Mouse (Mus musculus) CD4-positive helper T cell, adult 2 months (primary cell): ENCODE data around the gene Olfr391-ps.

Experiments
- DNase-seq: peaks from one replicate; pipeline ENCODE4 v3.0.0-alpha.2; 2012; ENCODE audit warnings: low read depth, missing footprints, low spot score

Olfr391-ps gene

DNA sequence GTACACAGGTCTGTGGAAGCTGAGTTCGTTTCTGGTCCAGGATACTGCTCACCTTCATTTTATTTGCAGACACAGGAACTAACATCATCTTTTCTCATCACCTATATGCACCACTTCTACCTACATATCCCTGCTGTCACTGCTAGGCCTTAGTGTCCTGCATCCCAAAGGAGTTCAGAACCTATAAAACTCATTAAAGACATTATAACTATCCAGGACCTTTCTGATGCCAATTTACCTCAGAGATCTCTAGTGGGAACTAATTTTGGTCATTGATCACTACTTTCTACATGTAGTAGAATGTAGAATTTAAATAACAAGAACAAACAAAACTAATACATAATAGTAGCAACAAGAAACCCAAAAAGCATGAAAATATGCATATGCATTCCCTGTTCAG lies at the start of gene Olfr391-ps:
Gene Olfr391-ps (minus strand): TSS at position 101 of the 400 bp plus-strand sequence.
- no peak for DNase-seq

DNA sequence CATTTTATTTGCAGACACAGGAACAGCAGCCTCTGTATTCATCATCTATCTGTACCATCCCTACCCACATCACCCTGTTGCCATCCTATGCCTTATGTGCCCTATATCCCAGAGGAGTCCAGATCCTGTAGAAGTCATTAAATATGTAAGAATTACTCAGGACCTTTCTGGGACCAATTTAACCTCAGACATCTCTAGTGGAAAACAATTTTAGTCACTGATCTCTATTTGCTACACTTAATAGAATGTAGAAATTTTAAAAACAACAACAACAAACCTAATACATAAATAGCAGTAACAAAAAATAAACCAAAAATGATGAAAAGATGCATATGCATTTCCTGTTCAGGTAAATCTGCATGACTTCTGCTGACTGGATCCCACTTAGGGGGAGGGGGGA lies 48.5 kb upstream of the Olfr391-ps start, which contains the start of gene Olfr393:
Gene Olfr393 (minus strand): TSS at position 101 of the 400 bp plus-strand sequence.
- DNase-seq: no peak

DNA sequence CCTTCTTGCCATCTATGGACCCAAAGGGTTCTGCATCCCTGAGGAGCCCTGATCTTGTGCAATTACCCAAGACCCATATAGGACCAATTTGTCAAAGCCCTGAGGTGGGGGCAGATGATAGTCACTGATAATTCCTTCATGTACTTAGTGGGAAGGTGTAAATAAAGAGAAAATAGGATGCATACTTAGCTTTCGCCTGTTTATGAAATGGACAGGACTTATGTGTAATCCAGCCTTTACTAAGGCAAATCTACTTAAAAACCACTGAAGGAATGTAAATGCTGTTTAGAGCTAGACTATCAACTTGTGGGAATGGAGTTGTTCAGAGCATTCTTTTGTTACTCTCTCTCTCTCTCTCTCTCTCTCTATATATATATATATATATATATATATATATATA lies 14.1 kb upstream of the Olfr391-ps start, which contains the start of gene Olfr392:
Gene Olfr392 (minus strand): TSS at position 101 of the 400 bp plus-strand sequence.
- no peak for DNase-seq

DNA sequence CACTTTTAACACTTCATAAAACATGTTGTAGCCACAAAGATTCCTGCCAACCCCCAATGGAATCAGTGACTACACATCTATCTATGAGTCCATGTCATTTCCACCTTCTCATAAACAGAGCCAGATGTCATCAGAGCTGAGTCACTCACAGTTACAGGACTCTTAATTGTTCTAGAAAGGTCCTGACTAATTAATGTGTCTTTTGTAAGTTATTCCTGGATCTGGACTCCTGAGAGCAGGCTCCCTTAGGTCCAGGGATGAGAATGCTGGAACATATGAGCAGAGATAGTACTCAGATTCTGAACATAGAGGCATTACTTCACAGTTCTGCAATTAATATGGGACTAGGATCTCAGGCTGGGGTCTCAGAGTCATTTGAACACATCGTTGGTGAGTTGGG lies 20.2 kb downstream of the Olfr391-ps start, which contains the start of gene Olfr390:
Gene Olfr390 (plus strand): TSS at position 301 of the 400 bp plus-strand sequence.
- DNase-seq: no peak

DNA sequence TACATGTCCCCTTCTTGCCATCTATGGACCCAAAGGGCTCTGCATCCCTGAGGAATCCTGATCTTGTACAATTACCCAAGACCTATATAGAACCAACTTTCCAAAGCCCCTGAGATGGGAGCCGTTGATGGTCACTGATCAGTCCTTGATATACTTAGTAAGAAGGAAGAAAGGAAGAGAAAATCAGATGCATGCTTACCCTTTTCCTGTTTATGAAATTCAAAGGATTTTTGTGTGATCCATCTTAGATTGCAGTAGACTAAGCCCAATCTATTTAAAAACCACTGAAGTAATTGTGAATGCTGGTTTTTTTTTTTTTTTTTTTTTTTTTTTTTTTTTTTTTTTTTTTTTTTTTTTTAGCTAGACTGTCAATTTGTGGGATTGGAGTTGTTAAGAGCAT lies 22.2 kb downstream of the Olfr391-ps start, which contains the start of gene Olfr389:
Gene Olfr389 (minus strand): TSS at position 101 of the 400 bp plus-strand sequence.
- no peak for DNase-seq

DNA sequence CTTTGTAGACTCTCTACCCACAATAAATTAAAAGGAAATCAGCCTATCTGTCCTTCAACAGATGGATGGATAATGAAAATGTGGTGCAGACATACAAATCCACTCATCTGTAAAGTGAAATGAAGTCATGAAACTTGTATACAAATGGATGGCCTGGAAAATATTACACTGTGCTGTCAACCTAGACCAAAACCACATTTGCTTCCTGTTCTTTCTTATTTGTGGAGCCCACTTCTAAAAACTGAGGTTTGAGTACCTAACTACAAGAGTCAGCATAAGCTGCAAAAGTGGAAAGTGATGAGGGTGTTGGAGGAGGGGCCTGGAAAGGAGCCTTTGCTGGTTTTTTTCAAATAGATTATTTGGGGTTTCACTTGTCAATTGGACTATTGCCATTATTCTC lies 43.7 kb downstream of the Olfr391-ps start:
- DNase-seq: no peak
